Mouse (Mus musculus): ENCODE measurements around the gene Lrpap1. TPM values are rescaled to one million over a fixed set of nuclear protein-coding genes. Genes with fewer than 3 reads are reported as not detected.

The Lrpap1 gene
- total RNA-seq (2021) = 100 to 1,000 TPM; 150 to 152 TPM

DNA sequence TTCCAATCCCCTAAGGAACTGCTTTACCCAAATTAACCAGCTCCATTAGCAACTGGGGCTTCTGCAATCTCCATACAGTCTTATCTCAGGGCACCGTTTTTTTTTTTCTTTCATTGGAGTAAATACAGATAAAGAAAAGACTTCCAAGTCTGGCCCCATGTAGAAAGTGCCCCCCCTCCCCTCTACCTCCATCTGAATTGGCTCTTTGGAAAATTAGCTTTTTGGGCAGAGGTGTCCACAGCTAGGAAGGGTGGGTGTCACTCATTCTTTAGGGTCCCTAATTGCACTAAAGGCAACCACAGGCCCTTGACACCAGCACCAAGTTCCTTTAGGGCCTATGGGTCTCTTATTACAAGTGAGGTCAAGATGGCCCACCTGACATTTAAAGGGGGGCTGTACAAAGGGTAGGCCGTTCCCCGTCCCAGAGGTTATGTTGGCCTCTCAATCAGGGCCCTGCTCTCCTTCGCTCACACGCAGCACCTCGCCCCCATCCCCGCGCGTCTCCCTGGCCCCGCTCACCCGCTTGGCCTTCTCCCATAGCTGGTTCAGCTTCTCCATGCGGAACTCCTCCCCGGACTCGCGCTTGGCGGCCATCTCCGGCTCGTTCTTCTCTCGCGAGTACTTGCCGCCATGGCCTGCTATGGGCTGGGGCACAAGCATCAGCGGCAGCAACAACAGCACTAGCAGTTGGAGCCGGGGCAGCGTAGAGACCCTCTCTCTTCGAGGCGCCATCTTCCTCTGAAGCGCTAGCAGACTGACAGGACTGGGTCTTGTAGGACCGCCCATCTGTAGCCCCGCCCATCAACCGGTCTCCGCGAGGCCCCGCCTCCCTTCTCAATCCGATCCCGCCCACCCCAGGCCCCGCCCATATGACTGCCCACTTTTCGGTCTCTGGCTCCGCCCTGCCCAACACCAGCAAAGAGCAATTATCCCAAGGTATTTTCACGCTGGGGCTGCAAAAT is at the start of gene Lrpap1:
TSS of gene Lrpap1 (minus strand) at position 807 of the 962 bp plus-strand sequence.
- DNase-seq = peak; percentile 87 to 88

DNA sequence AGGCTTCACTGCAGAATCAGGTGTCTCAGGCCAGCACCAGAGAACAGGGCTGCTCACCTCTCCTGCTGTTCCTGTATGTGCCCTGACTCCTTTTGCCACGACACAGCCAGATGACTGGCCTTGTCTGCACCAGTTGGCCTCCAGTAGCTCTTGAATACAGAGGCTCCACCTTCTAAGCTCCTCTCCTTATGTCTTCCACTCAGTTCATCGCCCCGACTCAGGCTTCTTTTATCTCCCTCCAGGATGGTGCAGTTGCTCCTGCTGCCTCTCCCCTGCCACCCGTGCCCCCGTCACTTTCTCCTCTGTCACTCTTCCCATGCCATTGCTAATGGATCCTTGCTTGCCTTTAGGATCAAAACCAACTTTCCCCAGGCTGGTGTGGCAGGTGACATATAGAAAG is 44.4 kb upstream of the Lrpap1 start:
- no peak for DNase-seq

DNA sequence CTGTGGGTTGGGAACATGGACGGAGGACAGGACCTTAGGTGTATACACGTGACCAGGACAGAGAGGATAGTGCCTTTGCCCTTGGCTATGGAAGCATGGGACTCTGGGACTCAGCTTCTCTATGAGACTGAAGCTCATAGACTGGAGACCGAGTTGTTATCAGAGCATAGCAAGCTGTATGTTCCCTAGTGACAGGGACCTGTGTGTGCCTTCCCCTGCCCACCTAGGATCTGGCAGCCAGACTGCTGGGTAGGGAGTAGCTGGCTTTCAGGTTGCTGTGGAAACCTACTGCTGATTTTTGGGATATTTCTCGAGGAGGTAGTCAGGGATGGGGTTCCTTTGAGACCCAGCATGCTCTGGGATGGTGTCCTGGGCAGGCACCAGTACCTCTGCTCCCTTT is 44.0 kb upstream of the Lrpap1 start:
- no peak for DNase-seq

DNA sequence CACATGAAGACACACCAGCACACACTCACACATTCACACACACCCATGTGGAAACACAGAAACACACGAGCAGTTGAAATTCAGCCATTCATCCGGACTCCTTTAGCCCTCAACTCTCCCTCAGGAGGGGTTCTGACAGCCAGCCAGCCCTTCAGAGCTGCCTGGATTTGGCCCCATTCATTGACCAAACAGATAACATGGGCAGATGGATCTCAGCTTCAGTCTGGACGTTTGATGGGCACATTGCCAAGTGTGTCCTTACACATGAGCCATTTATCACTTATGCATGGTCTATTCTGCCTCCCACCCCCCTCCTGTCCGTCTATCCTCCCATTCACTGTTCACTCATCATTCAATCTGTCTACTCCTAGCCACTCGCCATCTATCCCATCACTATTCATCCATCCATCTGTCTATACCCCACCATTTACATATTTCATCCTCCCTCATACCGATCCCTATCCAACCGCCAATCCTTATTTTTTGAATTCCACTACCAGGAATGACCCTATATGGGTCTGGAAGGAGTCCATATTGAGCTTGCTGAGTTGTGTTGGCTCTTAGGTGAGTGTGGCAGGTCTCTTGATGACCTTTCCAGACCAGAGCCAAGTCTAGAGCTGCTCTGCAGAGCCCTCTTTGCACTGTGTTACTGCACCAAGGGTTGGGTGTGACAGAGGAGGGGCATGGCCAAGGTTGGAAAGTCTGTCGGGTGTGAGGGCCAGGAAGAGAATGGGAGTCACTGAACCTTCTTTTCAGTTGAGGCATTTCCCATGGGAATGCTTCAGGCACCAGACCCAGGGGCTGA is 42.6 kb upstream of the Lrpap1 start:
- DNase-seq = no peak

DNA sequence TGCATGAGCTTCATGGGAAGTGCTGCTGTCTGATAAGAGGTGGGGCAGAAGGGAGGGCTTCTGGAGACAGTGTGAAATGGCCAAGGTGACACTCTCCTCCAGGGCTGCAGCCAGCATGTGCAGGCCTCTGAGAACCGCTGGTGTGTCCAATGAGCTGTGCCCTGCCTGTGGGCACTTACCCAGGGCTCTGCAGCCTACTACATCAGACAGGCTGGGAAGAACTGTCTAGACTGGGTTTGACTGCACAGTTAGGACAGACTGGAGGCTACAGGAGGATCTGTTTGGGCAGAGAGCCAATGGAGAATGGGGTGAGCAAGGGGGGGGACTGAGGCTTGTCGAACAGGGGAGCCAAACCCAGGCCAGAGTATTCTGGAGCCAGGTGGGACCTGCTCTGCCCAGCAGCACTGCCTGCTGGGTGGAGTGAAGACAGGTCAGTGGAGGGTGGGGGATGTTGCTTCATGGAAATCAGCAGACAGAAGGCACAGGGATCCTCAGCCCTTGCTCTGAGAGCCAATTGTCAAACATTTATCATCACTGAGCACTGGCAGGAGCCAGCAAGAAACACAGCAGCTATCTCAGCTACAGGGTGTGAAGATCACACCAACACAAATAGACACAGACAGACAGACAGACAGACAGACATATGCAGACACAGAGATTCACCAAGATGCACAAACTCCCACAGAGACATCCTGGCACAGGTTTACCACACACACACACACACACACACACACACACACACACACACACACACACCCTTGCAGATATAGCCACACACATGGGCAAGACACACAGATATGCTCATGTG is 41.8 kb upstream of the Lrpap1 start:
- DNase-seq = no peak

DNA sequence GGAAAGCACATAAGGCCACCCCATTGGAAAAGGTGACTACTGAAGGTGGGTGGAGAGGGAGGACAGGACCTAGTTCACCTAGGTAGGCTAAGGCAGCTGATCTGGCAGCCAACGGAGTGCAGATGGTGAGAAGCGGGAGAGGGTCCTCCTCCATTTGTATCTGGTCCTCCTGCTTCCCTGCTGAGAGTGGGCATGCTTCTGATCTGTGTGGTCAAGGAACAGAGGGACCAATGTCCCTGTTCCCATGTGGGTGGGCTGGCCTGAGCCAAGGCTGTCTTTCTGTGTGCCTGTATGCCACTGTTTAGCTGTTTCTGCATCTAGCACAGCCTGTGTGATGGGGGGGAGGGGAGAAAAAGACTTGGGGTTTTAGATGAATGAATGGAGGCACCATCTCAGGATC is 41.2 kb upstream of the Lrpap1 start:
- no peak for DNase-seq

DNA sequence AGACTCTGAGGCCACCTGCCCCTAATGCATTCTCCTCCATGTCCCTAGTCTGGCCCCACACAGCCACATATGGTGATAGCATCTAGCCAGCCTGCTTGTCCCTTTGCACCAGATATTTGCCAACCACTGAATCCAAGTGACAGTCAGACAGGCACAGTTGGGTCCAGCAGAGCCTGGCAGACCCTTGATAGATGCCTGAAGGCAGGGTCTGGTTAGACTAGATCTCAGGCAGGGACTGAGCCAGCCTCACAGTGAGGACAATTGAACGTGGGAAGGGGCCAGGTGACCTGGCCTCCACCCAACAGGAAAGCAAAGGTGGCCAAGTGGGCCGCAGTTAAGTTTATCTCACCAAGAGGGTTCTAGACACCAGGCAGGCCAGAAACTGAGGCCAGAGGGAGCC is 39.1 kb upstream of the Lrpap1 start:
- no peak for DNase-seq

DNA sequence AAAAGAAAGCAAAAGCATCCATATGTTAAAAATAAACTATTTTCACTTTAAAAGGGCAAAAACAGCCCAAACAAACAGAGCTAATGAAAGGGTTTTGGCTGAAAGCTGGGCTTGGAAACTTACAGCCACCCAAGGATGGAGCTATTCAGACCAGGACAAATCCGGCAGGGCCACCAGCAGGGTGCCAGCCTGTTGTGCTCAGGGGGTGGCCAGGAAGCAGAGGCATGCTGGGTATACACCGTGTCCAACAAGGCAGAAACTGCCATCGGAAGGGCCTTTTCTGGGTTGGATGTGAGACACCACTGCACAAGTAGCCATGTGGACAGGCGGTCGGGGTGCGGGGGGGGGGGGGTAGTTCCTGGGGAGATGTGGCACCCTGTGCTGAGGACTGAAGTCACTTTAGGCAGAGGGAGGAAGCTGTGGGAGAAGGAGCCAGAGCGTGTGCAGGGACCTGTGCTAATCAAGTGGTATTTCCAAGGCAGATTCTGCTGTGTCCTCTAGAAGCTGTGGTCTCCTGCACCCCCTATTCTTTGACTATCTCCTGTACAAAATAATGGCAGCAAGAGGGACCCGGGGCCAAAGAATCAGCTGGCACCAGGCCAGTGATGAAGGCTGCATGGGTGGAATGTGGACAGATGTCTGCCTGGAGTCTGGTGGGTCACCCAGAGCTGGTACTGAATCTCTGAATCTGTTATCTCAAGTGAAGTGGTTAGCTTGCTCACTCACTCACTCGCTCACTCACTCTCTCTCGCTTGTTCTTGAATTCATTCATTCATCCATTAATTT is 38.1 kb upstream of the Lrpap1 start:
- DNase-seq = no peak

DNA sequence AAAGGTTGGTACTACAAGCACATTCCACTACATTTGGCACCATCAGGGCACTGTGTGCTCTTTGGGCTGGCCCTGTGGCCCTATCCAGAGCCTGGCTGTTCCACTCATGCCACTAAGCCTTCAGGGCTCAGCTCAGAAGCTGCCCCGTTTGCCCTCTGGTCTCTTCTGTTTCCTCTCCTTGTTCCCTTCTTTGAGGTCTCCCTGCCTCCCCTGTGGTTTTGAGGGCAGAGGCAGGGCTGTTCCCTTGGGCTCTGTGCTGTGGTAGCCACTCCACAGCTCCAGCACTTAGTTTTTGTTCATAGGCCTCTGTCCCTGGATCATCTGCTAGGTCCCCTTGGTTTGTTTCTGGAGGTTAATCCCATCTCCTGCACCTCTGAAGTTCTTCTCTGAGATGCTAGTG is 37.3 kb upstream of the Lrpap1 start:
- no peak for DNase-seq

DNA sequence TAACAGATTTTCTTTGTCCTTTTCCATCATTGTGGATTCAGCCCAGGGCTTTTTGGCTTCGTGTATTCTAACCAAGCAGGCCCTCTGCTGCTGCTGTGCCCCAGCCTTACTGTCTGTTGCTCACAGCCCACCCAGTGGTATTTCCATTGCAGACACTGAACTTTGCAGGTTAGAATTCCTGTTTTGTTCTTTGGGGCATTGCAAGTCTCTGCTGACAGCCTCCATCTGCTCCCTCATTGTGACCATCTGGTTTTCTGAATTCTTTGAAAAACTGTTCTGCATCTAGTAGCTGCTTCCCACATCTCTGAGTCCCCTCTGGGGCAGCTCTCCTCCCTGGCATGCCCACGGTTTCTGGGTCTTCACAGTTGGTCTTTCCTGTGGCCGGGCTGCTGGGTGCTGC is 35.8 kb upstream of the Lrpap1 start:
- peak; percentile 49 to 60 for DNase-seq

DNA sequence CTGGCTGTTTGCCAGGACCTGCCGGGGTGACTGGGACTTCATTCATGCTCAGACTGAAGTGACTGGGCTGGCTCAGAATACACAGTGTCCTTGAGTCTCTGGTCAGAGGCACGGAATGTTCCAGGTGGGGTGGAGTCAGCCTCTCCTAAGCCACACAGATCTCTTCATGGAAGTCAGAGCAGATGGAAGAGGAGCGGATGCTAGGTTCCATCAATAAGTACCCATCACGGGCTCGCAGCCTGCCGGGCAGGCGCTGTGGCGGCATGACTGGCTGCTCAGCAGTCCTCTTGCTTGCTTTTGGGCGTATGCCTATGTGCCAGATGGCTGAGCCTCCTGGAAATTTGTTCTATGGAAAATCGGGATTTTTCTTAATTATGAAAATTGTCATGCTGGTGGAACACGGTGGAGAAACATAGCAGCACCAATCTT is 32.6 kb upstream of the Lrpap1 start:
- DNase-seq = peak; percentile 81 to 84

DNA sequence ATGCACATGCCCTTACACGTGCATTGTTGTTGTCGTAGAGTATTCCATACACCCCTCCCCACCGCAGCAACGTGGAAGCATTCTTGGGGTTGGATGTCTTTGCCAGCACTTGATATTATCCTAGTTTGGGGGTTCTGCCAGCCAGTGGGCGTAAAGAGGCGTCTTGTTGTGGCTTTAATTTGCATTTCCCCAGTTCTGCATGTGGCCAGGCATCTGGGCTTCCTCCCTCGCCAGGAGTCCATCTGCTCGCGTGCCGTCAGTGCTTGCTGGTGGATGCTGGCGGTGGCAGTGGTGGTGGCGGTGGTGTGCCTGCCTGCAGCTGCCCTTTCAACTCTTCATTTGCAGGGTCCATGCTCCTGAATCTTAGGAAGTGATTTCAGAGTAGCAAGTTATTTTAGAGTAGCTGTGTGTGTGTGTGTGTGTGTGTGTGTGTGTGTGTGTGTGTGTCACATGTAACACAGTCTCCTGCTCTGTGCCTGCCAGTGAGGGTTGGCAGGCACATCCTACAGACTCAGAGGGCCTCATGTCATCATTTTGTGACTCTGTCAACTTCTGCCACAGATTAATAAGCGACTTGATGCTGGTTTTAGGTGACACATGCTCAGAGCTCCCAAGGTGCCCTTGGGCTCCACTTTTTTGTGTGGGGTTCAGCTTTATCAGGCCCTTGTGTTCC is 32.1 kb upstream of the Lrpap1 start:
- DNase-seq = peak; percentile 90 to 93

DNA sequence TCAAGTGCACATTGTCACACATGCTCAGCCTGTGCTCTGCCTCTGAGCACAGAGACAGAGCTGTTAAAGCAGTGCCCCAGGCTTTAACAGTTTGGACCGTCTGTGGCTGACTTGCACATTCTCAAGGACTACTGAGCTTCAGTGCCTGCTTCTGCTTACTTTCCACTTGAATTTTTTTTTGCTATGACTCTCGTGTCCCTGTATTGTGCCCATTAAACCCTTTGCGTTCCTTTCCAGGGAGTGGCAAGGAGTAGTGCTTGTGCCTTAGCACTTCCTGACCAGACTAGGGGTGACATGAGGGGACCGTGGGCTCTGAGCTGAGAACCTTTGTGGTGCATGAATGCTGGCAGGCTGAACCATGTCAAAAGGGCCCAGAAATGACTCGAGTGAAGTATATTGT is 30.3 kb upstream of the Lrpap1 start:
- DNase-seq = no peak

DNA sequence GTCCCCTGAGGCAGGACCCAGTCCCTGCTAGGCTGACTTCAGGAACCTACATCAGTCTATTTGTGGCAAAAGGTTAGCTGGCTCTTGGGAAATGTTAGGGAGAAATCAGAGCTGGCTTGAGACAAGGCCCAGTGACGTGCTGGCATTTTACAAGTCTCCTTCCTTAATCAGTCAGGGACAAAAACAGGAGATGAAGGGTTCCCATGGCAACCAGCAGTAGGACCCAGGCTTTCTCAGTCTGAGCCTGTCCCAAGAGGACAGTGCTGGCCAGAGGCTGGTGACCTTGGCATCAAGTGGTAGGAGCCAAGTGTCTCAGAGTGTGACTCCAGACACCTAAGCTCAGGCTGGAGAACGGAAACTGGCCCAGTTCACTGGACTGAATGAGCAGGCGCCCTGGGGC is 28.7 kb upstream of the Lrpap1 start:
- DNase-seq = no peak

DNA sequence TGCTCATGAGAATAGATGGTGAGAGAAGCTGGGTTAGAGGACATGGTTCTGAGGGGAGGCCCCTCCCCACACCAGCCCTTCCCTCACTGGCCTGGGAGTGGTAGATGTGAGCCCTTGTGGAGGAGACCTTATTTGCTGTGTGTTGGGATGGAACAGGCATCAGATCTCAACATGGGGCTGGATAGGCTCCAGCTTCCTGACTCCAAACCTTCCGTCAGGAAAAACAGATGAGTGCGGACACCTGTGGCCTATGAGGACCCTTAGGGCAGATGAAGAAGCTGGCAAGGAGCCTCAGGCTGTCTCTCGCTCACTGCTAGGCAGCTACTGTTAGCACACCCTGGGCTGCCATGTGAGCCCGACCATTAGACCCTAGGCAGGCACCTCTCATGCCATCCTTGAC is 27.9 kb upstream of the Lrpap1 start:
- no peak for DNase-seq

DNA sequence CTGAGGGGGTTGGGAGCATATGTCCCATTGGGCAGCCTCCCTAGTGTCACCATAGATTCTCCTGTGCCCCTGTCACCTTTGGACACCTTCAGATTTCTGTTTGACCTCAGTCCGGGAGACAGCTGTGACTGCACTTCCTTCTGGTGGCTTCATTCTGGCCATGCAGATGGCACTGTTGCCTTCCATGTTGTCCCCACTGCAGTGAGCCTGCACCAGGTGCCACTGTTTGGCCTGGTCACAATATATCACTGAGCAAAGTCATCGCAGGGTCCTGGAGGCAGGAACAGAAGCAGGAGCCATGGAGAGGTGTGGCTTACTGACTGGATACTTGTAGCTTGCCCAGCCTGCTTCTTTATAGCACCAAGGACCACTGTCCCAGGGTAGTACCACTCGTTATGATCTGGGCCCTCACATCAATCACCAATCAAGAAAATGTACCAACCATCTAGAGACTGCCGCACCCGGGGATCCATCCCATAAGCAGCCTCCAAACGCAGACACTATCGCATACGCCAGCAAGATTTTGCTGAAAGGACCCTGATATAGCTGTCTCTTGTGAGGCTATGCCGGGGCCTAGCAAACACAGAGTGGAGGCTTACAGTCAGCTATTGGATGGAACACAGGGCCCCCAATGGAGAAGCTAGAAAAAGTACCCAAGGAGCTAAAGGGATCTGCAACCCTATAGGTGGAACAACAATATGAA is 26.9 kb upstream of the Lrpap1 start:
- DNase-seq = no peak

DNA sequence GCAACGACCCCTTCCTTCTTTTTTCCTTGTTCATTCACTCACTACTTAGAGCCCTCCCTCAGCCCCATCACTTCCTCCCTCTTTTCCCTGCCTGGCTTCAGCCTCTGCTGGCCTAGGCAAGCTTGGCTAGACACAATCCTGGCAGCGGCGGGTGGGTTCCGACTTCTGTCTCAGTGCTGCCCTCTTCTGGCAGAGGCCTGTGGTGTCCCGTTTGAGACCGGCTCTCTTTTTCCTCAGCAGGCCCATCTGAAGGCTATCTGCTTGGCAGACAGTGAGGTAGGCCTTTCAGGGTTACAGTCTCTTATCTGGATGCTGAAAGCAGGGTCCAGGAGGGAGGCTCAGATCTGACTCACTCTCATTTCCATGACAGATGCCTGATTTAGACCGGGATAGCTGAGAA is 26.2 kb upstream of the Lrpap1 start:
- peak; percentile 79 to 82 for DNase-seq

DNA sequence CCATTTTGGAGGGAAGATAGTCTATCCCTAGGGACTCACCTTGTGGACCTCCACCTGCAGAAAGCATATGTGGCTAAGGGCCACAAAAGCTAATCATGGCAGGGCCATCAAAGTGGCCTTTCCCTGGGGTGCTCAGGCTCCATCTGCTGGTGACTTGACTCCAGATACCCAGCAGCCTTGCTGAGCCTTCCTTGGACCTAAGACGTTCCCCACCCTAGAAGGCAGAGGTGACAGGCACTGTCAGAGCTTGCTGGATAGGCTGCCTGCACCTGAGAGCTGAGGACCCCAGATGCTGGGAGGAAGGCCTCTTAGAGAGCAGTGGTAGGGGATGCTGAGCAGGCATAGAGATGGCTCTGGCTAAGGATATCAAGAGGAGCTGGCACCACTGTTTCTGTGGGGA is 25.7 kb upstream of the Lrpap1 start:
- no peak for DNase-seq

DNA sequence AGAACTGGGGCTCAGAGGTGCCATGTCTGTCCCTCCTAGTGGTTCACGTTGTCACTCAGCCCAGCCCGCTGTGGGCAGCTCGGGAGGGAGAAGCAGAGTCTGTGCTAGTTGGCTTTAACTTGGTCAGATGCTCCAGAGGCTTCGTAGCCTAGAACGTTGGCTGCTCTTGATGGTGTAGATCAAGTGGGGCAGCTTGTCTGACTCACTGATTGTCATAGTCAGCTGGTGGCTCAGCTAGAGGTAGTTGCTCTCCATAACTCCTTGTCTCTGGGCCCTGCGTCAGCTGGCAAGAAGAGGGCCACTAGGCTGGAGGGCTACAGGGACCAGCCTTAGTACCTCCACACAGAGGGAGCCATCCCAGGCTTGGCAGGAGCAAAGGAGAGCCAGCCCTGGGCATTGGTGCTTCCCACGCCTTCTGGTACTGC is 24.2 kb upstream of the Lrpap1 start:
- peak in 1 of 2 experiments; percentile 42 for DNase-seq

DNA sequence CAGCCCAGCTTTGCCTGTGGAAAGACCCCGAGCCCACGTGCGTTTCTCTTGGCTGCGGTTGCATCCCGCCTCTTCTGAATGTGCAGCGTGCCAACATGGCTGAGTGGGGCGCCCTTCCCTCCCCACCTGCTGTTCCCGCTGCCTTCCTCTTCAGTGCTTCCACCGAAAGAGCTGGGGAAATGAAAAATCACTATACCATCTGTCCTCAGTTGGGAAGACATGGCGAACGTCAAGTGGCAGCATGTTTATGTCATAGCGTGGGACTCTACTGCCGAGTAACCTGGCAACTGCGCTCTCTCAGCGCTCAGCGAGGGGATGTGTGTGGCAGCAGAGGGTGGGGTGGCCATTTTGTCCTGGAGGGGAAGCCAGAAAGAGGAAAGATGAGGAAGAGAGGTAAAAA is 23.6 kb upstream of the Lrpap1 start:
- peak; percentile 76 to 78 for DNase-seq

DNA sequence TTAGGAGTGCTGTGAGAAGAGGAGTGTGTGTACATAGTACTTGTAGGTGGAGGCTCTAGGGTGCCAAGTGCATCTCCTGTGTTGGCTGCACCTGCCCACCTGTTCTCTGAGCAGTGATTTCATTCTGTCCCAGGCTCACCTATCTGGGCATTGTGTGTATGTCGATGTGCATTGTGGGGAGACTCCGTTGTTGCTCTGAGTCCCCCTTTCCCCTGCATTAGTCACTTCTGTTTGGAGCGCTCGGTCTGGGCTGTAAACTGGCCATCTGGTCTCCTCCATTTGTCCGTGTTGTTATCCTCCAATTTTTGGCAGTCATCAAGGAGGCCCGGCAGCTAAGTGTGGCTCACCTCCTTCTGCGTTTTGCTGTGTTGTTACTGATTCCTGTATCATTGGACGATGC is 14.5 kb upstream of the Lrpap1 start:
- DNase-seq = no peak
